Mouse (Mus musculus): ENCODE results near the gene Serpinh1. TPM values are rescaled to one million over a fixed set of nuclear protein-coding genes. Genes with fewer than 3 reads are reported as not detected.
A peak's percentile ranks its signal among the peaks of the same experiment; 100 is the strongest.

Serpinh1 gene
- polyA plus RNA-seq, 1 experiment from 2014 or later, result 501 TPM

- Histone ChIP-seq H3K9ac (no peak overlapping the region), H3K27me3 (no peaks in the 10 kb centered on the region), H3K4me3 (replicated peaks) (no peak overlapping the region), H3K9me3 (no peaks in the 10 kb centered on the region), H3K4me1 (peaks cover 48% of the 10 kb centered on the region), H3K36me3 (replicated peaks) (peaks cover 58% of the 10 kb centered on the region), H3K27ac (no peak overlapping the region), H3K4me2 (no peak overlapping the region)
- no peak for ATAC-seq (ENCODE audit: low FRiP score)
- WGBS, result 97% methylated on average over 26 of the region's 26 CpGs
Observed at GRCm38 (mm10) chr7:99348883-99349282, 4.2 kb downstream of the Serpinh1 start.

- H3K27me3 ChIP-seq, result no peaks in the 10 kb centered on the region
- H3K9ac ChIP-seq, result no peak overlapping the region
- H3K9me3 ChIP-seq, result no peaks in the 10 kb centered on the region
- no peak overlapping the region for H3K4me2 ChIP-seq
- H3K36me3 ChIP-seq (replicated peaks), result peaks cover 63% of the 10 kb centered on the region
- H3K27ac ChIP-seq, result no peak overlapping the region
- no peak overlapping the region for H3K4me3 ChIP-seq (replicated peaks)
- no peak for ATAC-seq (ENCODE audit: low FRiP score)
- peaks cover 32% of the 10 kb centered on the region for H3K4me1 ChIP-seq
- 96% methylated on average over 10 of the region's 10 CpGs for WGBS
Observed at GRCm38 (mm10) chr7:99347268-99347667, 5.8 kb downstream of the Serpinh1 start.

DNA sequence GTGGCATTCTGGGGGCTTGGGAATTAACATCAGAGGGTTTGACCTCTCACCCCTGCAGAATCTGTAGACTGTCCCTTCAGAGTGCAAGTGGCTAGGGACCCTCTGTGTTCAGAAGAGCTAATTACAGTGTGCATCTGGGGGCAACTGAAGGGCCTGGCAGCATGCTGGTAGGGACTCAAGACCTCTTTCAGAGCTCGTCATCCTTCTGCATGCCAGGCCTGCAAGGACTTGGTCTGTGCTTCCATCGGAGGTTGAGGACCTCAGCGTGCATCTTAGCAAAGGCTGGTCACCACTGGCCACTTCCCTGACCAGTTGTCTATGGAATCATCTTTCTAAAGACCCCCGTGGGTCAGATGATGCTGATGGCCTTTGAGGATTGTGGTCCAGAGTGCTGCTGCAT lies 9.5 kb downstream of the Serpinh1 start:
- ATAC-seq (ENCODE audit: low FRiP score), result no peak
- no peak overlapping the region for H3K9ac ChIP-seq
- no peaks in the 10 kb centered on the region for H3K27me3 ChIP-seq
- 88% methylated on average over 4 of the region's 4 CpGs for WGBS
- H3K4me2 ChIP-seq, result no peak overlapping the region
- no peak overlapping the region for H3K4me3 ChIP-seq (replicated peaks)
- no peaks in the 10 kb centered on the region for H3K4me1 ChIP-seq
- no peak overlapping the region for H3K27ac ChIP-seq
- no peaks in the 10 kb centered on the region for H3K9me3 ChIP-seq
- peaks cover 51% of the 10 kb centered on the region for H3K36me3 ChIP-seq (replicated peaks)

DNA sequence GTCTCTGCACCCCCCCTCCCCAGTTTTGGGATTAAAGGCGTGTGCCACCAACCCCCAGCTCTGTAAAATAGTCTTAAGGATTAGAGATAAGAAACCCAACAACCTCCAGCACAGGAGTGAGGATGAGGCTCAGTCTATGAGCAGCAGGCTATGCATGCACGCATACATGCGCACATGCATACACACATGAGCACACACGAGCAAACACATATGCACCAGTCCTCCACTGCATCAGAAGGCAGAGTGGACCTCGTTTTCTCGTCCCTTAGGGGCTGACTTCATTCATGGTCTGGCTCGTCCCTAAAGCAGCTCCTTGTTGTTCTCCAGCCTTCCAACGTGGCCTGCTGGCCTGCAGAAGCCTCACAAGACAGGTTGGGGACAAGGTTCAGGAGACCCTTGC lies 12.3 kb downstream of the Serpinh1 start:
- ATAC-seq (ENCODE audit: low FRiP score), result no peak
- WGBS, result 84% methylated on average over 8 of the region's 8 CpGs
- peaks cover 41% of the 10 kb centered on the region for H3K36me3 ChIP-seq (replicated peaks)
- H3K4me2 ChIP-seq, result no peak overlapping the region
- no peak overlapping the region for H3K9ac ChIP-seq
- H3K9me3 ChIP-seq, result no peaks in the 10 kb centered on the region
- no peak overlapping the region for H3K27ac ChIP-seq
- H3K27me3 ChIP-seq, result no peaks in the 10 kb centered on the region
- H3K4me1 ChIP-seq, result no peaks in the 10 kb centered on the region
- no peak overlapping the region for H3K4me3 ChIP-seq (replicated peaks)

- peaks cover 10% of the 10 kb centered on the region for H3K4me1 ChIP-seq
- ATAC-seq (ENCODE audit: low FRiP score), result peak; percentile 80
- H3K27ac ChIP-seq, result no peak overlapping the region
- H3K9me3 ChIP-seq, result no peaks in the 10 kb centered on the region
- no peaks in the 10 kb centered on the region for H3K27me3 ChIP-seq
- no peak overlapping the region for H3K9ac ChIP-seq
- H3K4me2 ChIP-seq, result no peak overlapping the region
- no peak overlapping the region for H3K4me3 ChIP-seq (replicated peaks)
- peaks cover 24% of the 10 kb centered on the region for H3K36me3 ChIP-seq (replicated peaks)
- WGBS, result 45% methylated on average over 12 of the region's 12 CpGs
Observed at GRCm38 (mm10) chr7:99332774-99333480, 20.1 kb downstream of the Serpinh1 start.

DNA sequence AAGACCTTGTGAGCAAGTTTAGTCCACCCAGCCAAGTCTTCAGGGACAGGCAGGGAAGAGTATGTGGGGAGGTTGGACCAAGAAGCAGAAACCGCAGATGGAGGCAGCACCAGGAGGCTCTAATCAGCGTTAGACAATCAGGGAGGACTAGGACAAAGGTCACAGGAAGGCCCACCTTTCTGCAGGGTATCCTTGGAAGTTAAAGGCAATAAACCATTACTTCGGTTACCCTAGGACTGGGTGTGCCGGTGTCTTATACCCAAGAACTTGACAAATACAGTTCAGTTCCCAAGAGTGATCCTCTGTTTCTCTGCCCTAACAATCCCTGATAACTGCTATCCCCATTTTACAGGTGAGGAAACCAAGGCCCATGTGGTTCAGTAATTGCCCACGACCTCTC lies 23.0 kb downstream of the Serpinh1 start:
- H3K4me2 ChIP-seq, result no peak overlapping the region
- peaks cover 11% of the 10 kb centered on the region for H3K4me1 ChIP-seq
- WGBS, result 90% methylated on average over 5 of the region's 5 CpGs
- H3K27me3 ChIP-seq, result no peaks in the 10 kb centered on the region
- H3K9ac ChIP-seq, result no peak overlapping the region
- H3K4me3 ChIP-seq (replicated peaks), result no peak overlapping the region
- no peaks in the 10 kb centered on the region for H3K9me3 ChIP-seq
- H3K27ac ChIP-seq, result no peak overlapping the region
- 0 out of 2 replicates have a peak, but pooled peaks cover 5% of the 10 kb centered on the region for H3K36me3 ChIP-seq (replicated peaks)
- ATAC-seq (ENCODE audit: low FRiP score), result no peak

DNA sequence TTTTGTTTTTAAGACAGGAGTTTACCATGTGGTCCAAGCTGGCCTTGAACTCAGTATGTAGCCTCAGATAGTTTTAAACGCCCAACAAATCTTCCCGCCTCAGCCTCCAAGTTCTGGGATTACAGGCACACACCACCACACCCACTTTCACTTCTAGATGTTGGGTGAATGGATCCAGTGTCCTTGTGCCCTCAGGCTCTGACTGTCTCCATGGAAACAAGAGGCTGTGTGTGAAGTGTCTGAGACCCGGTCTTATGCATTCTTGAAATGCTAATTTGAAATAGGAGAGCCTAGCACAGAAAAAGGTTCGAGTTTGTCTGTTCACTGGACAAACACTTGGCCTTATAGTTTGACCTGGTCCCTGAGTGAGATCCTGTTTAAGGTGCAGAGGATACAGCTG lies 24.2 kb downstream of the Serpinh1 start:
- H3K27me3 ChIP-seq, result no peaks in the 10 kb centered on the region
- no peak overlapping the region for H3K9ac ChIP-seq
- peak overlapping the region; percentile 37; the same call in 1 of the 2 replicates for H3K27ac ChIP-seq
- H3K4me1 ChIP-seq, result peaks cover 18% of the 10 kb centered on the region
- no peak; the same call in 1 of the 2 replicates for ATAC-seq (ENCODE audit: low FRiP score)
- H3K36me3 ChIP-seq (replicated peaks), result peaks cover 7% of the 10 kb centered on the region
- WGBS, result 47% methylated on average over 4 of the region's 4 CpGs
- H3K4me3 ChIP-seq (replicated peaks), result no peak overlapping the region
- no peak overlapping the region for H3K4me2 ChIP-seq
- H3K9me3 ChIP-seq, result no peaks in the 10 kb centered on the region

DNA sequence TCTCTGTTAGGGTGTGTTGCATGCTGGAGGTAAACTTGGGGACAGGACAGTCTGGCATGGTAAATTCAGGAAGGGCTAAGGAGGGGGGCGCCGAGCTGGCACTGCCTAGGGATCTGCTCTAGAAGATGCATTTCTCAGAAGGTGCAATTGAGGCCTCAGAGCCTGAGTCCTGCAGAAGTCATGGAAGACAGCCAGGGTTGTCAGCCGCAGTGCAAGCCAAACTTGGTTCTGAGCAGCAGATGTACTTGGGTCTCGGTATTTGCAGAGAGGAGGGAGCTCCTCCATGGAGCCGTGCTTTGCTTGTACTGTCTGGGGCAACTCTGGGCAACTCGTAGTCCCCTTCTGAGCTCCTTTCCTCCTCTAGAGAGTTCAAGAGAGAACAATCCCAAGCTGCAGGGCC lies 26.9 kb downstream of the Serpinh1 start:
- H3K36me3 ChIP-seq (replicated peaks), result peaks cover 10% of the 10 kb centered on the region
- no peaks in the 10 kb centered on the region for H3K9me3 ChIP-seq
- H3K4me3 ChIP-seq (replicated peaks), result no peak overlapping the region
- H3K27me3 ChIP-seq, result peaks cover 4% of the 10 kb centered on the region; the same call in 1 of the 2 replicates
- H3K4me2 ChIP-seq, result no peak overlapping the region
- H3K9ac ChIP-seq, result no peak overlapping the region
- WGBS, result 75% methylated on average over 6 of the region's 6 CpGs
- peaks cover 18% of the 10 kb centered on the region for H3K4me1 ChIP-seq
- no peak for ATAC-seq (ENCODE audit: low FRiP score)
- H3K27ac ChIP-seq, result no peak overlapping the region

- Histone ChIP-seq H3K4me1 (peaks cover 29% of the 10 kb centered on the region), H3K36me3 (replicated peaks) (peaks cover 10% of the 10 kb centered on the region), H3K4me3 (replicated peaks) (no peak overlapping the region), H3K4me2 (no peak overlapping the region), H3K27me3 (peaks cover 4% of the 10 kb centered on the region; the same call in 1 of the 2 replicates), H3K27ac (0 out of 2 replicates have a peak overlapping the region, but pooled peaks have one; percentile 42), H3K9me3 (no peaks in the 10 kb centered on the region), H3K9ac (no peak overlapping the region)
- 37% methylated on average over 10 of the region's 10 CpGs for WGBS
- no peak for ATAC-seq (ENCODE audit: low FRiP score)
Observed at GRCm38 (mm10) chr7:99324810-99325209, 28.2 kb downstream of the Serpinh1 start.

- WGBS, result 91% methylated on average over 9 of the region's 9 CpGs
- no peak overlapping the region for H3K27ac ChIP-seq
- no peak overlapping the region for H3K4me3 ChIP-seq (replicated peaks)
- H3K27me3 ChIP-seq, result peaks cover 4% of the 10 kb centered on the region; the same call in 1 of the 2 replicates
- H3K9ac ChIP-seq, result no peak overlapping the region
- peaks cover 25% of the 10 kb centered on the region for H3K4me1 ChIP-seq
- no peaks in the 10 kb centered on the region for H3K9me3 ChIP-seq
- no peak overlapping the region for H3K4me2 ChIP-seq
- ATAC-seq (ENCODE audit: low FRiP score), result no peak
- peaks cover 5% of the 10 kb centered on the region for H3K36me3 ChIP-seq (replicated peaks)
Observed at GRCm38 (mm10) chr7:99323321-99323700, 29.7 kb downstream of the Serpinh1 start.

GRCm38 (mm10) chr7:99322691-99323320 lies 30.2 kb downstream of the Serpinh1 start:
- Histone ChIP-seq H3K4me1 (peaks cover 25% of the 10 kb centered on the region), H3K9ac (no peak overlapping the region), H3K9me3 (no peaks in the 10 kb centered on the region), H3K4me2 (no peak overlapping the region), H3K27ac (no peak overlapping the region), H3K27me3 (peaks cover 4% of the 10 kb centered on the region; the same call in 1 of the 2 replicates), H3K36me3 (replicated peaks) (peaks cover 9% of the 10 kb centered on the region), H3K4me3 (replicated peaks) (no peak overlapping the region)
- WGBS, result 88% methylated on average over 6 of the region's 6 CpGs
- ATAC-seq (ENCODE audit: low FRiP score), result no peak

GRCm38 (mm10) chr7:99320524-99320923 lies 32.5 kb downstream of the Serpinh1 start:
- no peak overlapping the region for H3K4me3 ChIP-seq (replicated peaks)
- peaks cover 4% of the 10 kb centered on the region; the same call in 1 of the 2 replicates for H3K27me3 ChIP-seq
- no peak overlapping the region for H3K9ac ChIP-seq
- 0 out of 2 replicates have a peak, but pooled peaks have one; percentile 33 for ATAC-seq (ENCODE audit: low FRiP score)
- peaks cover 25% of the 10 kb centered on the region for H3K4me1 ChIP-seq
- H3K9me3 ChIP-seq, result no peaks in the 10 kb centered on the region
- peaks cover 32% of the 10 kb centered on the region for H3K36me3 ChIP-seq (replicated peaks)
- H3K4me2 ChIP-seq, result no peak overlapping the region
- 45% methylated on average over 14 of the region's 14 CpGs for WGBS
- no peak overlapping the region for H3K27ac ChIP-seq

All from forebrain, embryonic 12.5 days (tissue).